Mouse (Mus musculus) liver, adult 2 months (tissue): ENCODE measurements around the gene Ralbp1. TPM values are rescaled to one million over a fixed set of nuclear protein-coding genes. Genes with fewer than 3 reads are reported as not detected.

Experiments
- DNase-seq: peaks from one replicate; pipeline ENCODE4 v3.0.0-alpha.2; 2011; ENCODE audit warnings: low read depth, low spot score; ENCODE audit errors: extremely low read depth
- H3K27ac ChIP-seq: fragments of 200-500 bp; replicated peaks from 2 replicates; pipeline ENCODE4 v1.5.1; 2012; ENCODE audit warnings: low read depth, mild to moderate bottlenecking, control low read depth, inconsistent platforms, low read length; ENCODE audit not compliant: insufficient read depth
- H3K27me3 ChIP-seq: fragments of 200-500 bp; 2 replicates; pipeline ENCODE4 v1.6.1; 2012; ENCODE audit warnings: mild to moderate bottlenecking, moderate library complexity, low read length, inconsistent platforms; ENCODE audit not compliant: control insufficient read depth, insufficient read depth
- H3K36me3 ChIP-seq: fragments of 200-500 bp; 2 replicates; pipeline ENCODE4 v1.6.1; 2012; ENCODE audit warnings: low read length, inconsistent platforms; ENCODE audit not compliant: control insufficient read depth, insufficient read depth
- H3K4me1 ChIP-seq: fragments of 200-500 bp; 2 replicates; pipeline ENCODE4 v1.6.1; 2011; ENCODE audit warnings: low read length; ENCODE audit not compliant: control insufficient read depth, insufficient read depth
- H3K4me3 ChIP-seq: fragments of 200-500 bp; 2 replicates; pipeline ENCODE4 v1.5.1; 2011; ENCODE audit warnings: low read depth, mild to moderate bottlenecking, control low read depth, low read length, moderate library complexity; ENCODE audit not compliant: insufficient read depth
- H3K79me2 ChIP-seq: fragments of 200-500 bp; 2 replicates; pipeline ENCODE4 v1.6.1; 2012; ENCODE audit warnings: inconsistent platforms, mild to moderate bottlenecking, low read length, moderate library complexity; ENCODE audit not compliant: control insufficient read depth, insufficient read depth
- H3K9ac ChIP-seq: fragments of 200-500 bp; 2 replicates; pipeline ENCODE4 v1.6.1; 2012; ENCODE audit warnings: low read depth, mild to moderate bottlenecking, control low read depth, inconsistent platforms, low read length
- CTCF ChIP-seq: fragments of 200-500 bp; IDR thresholded peaks from 2 replicates; pipeline ENCODE4 v1.5.1; 2011; ENCODE audit warnings: low read depth, low read length, control low read depth
- POLR2A ChIP-seq: fragments of 200-500 bp; IDR thresholded peaks from 2 replicates; pipeline ENCODE4 v1.6.1; 2011; ENCODE audit warnings: low read length, control low read depth; ENCODE audit not compliant: insufficient read depth; ENCODE audit errors: extremely low read depth
- WGBS: fragments of 180-500 bp; shearing (Covaris S2); methylation state at CpG from one replicate; pipeline ENCODE4 v1.1.7; 2018; 5-methylcytosine and 5-hydroxymethylcytosine counted together
- polyA plus RNA-seq: library from polyadenylated mRNA; depleted of rRNA; stranded (reverse); fragments of >200 nt; gene quantifications from 2 replicates; pipeline ENCODE4 v1.2.3, GENCODE M21; 2012
- total RNA-seq: library from RNA; depleted of rRNA; stranded (reverse); fragments of >200 nt; gene quantifications from 2 replicates; pipeline ENCODE4 v1.2.3, GENCODE M21; 2014

Gene Ralbp1
- total and polyA plus RNA-seq, 2 experiments: 10.3 to 14.3 TPM

GRCm38 (mm10) chr17:65862579-65862978, 23.0 kb downstream of the Ralbp1 start:
- TF ChIP-seq CTCF (peak; percentile 68), POLR2A (no peak)
- Histone ChIP-seq H3K36me3 (peaks cover 8% of the 10 kb centered on the region; the same call in 1 of the 2 replicates), H3K79me2 (no peaks in the 10 kb centered on the region), H3K27me3 (no peaks in the 10 kb centered on the region), H3K9ac (no peak overlapping the region), H3K27ac (no peak overlapping the region), H3K4me3 (no peak overlapping the region), H3K4me1 (peaks cover 12% of the 10 kb centered on the region)
- WGBS: 74% methylated on average over 4 of the region's 4 CpGs
- no peak for DNase-seq

GRCm38 (mm10) chr17:65857617-65858016, 28.0 kb downstream of the Ralbp1 start:
- no peaks in the 10 kb centered on the region for H3K79me2 ChIP-seq
- peaks cover 8% of the 10 kb centered on the region; the same call in 1 of the 2 replicates for H3K36me3 ChIP-seq
- no peak overlapping the region for H3K4me3 ChIP-seq
- no peak overlapping the region for H3K27ac ChIP-seq
- H3K4me1 ChIP-seq: no peaks in the 10 kb centered on the region
- DNase-seq: no peak
- 74% methylated on average over 4 of the region's 4 CpGs for WGBS
- H3K9ac ChIP-seq: no peak overlapping the region
- TF ChIP-seq POLR2A (no peak), CTCF (no peak)
- H3K27me3 ChIP-seq: no peaks in the 10 kb centered on the region

GRCm38 (mm10) chr17:65854006-65854405, 31.6 kb downstream of the Ralbp1 start:
- no peaks in the 10 kb centered on the region for H3K79me2 ChIP-seq
- H3K9ac ChIP-seq: no peak overlapping the region
- no peak overlapping the region for H3K27ac ChIP-seq
- no peaks in the 10 kb centered on the region for H3K27me3 ChIP-seq
- H3K36me3 ChIP-seq: peaks cover 11% of the 10 kb centered on the region; the same call in 1 of the 2 replicates
- no peaks in the 10 kb centered on the region for H3K4me1 ChIP-seq
- no peak for DNase-seq
- WGBS: 90% methylated on average over 4 of the region's 4 CpGs
- TF ChIP-seq POLR2A: no peak
- TF ChIP-seq CTCF: no peak
- H3K4me3 ChIP-seq: no peak overlapping the region

DNA sequence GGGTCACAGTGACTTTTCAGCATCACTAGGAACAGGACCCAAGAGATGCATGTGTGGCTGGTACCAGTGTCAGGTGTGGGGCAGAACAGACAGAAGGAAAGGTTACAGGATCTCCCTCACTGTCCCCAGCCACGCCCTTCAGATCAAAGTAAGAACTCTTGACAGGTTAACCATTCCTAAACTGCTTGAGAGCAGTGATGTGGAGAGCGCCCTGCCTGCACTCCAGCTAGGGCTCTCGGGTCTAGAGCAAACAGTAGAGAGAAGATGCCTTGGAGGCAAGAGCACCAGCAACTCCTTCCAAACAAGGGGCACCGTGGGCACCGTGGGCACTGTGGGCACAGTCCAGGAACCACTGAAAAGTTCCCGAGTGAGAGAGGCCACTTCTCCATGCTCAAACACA, 32.3 kb downstream of the Ralbp1 start:
- H3K9ac ChIP-seq: no peak overlapping the region
- H3K27me3 ChIP-seq: no peaks in the 10 kb centered on the region
- DNase-seq: no peak
- H3K27ac ChIP-seq: no peak overlapping the region
- TF ChIP-seq POLR2A: no peak
- TF ChIP-seq CTCF: no peak
- 87% methylated on average over 6 of the region's 6 CpGs for WGBS
- H3K79me2 ChIP-seq: no peaks in the 10 kb centered on the region
- peaks cover 9% of the 10 kb centered on the region; the same call in 1 of the 2 replicates for H3K36me3 ChIP-seq
- H3K4me3 ChIP-seq: no peak overlapping the region
- no peaks in the 10 kb centered on the region for H3K4me1 ChIP-seq

- H3K79me2 ChIP-seq: no peaks in the 10 kb centered on the region
- WGBS: 94% methylated on average over 6 of the region's 6 CpGs
- H3K27ac ChIP-seq: no peak overlapping the region
- H3K4me3 ChIP-seq: no peak overlapping the region
- H3K9ac ChIP-seq: no peak overlapping the region
- no peaks in the 10 kb centered on the region for H3K27me3 ChIP-seq
- TF ChIP-seq CTCF (no peak), POLR2A (no peak)
- H3K4me1 ChIP-seq: no peaks in the 10 kb centered on the region
- no peak for DNase-seq
- peaks cover 6% of the 10 kb centered on the region; the same call in 1 of the 2 replicates for H3K36me3 ChIP-seq
Measured at GRCm38 (mm10) chr17:65851749-65852148, 33.8 kb downstream of the Ralbp1 start.

DNA sequence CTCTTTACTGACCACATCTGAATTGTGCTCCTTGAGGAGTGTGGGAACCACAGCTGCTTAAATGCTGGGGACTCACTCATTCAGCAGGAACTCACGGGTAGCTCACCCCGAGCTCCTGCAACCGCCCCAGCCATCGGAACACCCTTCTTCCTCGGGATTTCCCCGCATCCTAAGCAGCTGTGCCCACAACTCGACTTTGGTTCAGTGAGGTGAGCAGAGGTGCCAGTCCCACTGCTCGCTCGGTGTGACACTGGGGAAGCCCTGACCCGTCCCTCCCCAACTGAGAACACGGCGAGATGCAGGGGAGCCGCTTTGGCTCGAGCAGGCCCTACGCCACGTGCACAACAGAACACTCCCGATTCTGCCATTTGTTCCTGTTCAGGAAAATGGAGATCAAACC, 35.1 kb downstream of the Ralbp1 start:
- no peak for TF ChIP-seq POLR2A
- no peak for TF ChIP-seq CTCF
- no peak for DNase-seq
- whole genome bisulfite sequencing: 95% methylated on average over 17 of the region's 17 CpGs
- no peaks in the 10 kb centered on the region for H3K4me1 ChIP-seq
- H3K4me3 ChIP-seq: no peak overlapping the region
- peaks cover 8% of the 10 kb centered on the region; the same call in 1 of the 2 replicates for H3K36me3 ChIP-seq
- no peak overlapping the region for H3K9ac ChIP-seq
- no peak overlapping the region for H3K27ac ChIP-seq
- no peaks in the 10 kb centered on the region for H3K79me2 ChIP-seq
- H3K27me3 ChIP-seq: no peaks in the 10 kb centered on the region
